Mouse (Mus musculus) ovary, postnatal 14 days (tissue): ENCODE results near the gene Ap2b1.
"Not testable (repeated sequence)": the region's sequence is repeated elsewhere in the genome, so short reads cannot be mapped to it uniquely, and the experiment has no call there.

ENCODE experiments used
- DNase-seq: peaks from one replicate; pipeline ENCODE4 v3.0.0; 2022; ENCODE audit warnings: low spot score

Gene Ap2b1

DNA sequence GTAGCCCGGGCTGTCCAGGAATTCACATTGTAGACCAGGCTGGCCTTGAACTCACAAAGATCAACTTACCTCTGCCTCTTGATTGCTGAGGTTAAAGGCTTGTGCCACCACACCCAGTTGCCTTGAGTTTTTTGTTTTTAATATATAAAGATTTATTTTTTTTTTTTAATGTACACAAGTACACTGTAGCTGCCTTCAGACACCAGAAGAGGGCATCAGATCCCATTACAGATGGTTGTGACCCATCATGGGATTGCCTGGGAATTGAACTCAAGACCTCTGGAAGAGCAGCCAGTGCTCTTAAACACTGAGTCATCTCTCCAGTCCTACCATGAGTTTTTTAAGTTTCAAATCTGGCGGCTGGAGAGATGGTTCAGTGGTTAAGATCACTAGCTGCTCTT lies 2.6 kb downstream of the Ap2b1 start:
- DNase-seq: no peak

DNA sequence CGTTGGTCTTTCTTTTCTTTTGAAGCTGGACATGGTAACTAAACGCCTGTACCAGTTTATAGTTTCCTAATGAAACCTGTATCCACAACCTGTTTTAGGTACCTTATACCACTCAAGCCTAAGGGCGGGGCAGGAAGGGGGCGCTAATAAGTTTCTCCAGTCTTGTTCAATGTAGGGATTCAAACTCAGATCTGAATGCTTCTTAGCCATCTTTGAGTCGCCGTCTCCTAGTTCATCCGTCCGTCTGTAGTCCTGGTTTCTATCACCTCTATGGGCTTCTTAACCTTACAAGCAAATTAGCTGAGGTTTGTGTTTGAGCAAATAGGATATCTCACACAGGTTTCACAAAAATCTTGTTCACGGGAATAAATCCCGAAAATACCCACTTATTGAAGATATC lies 3.3 kb downstream of the Ap2b1 start:
- DNase-seq: no peak

DNA sequence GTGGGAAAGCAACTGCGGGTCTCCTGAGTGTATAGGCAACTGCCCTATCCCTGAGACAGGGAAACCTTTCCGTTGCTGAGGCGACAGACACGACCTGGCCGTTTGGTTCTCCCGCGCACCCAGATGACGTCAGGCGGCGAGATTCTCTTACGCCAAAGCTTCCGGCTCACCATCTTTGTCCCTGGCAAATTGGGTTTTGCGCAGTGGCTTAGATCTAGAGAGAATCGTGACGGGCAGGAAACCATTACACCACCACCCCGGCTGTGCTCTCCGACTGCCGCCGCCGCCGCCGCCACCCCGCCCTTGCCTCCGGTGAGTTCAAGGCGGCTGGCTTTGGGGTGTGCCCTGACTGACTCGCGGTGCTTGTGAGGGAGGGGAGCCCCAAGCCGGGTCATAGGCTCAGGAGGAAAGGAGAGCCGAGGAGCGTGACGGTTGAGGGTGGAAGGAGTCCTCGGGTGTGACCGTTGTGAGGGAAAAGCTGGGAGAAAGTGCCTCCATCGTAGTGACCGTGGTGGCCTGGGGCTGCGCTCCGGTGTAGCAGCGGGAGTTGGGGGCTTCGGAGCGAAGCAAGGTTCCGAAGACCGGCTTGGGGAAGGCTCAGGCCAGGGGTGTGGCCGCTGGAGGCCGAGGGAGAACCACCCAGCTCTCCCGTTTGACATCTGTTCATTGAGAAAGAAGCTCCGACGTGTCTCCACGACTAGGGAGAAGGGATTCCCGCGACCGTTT lies 3.9 kb downstream of the Ap2b1 start, which contains the start of gene Pex12:
Gene Pex12 (minus strand): TSS at position 61 of the 726 bp plus-strand sequence.
- DNase-seq: peak; percentile 95

DNA sequence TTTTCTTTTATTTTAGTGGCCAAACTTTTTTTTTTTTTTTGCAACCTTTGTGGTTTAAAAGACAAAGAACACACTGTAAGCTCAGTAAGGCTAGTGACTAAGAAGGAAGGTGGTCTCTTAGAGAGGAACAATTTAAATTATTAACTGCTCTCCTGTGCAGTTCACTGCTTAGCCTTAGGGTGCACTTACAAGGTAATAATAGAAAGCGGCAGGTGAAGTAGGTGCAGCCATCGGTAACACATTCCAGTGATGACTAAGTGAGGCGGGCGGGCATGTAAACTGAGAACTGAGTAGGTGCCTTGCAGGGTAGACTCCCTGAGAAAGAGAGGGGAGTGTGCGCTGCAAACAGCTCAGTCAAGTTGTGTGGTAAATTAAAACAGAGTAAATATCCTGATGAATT lies 4.9 kb downstream of the Ap2b1 start:
- DNase-seq: no peak

DNA sequence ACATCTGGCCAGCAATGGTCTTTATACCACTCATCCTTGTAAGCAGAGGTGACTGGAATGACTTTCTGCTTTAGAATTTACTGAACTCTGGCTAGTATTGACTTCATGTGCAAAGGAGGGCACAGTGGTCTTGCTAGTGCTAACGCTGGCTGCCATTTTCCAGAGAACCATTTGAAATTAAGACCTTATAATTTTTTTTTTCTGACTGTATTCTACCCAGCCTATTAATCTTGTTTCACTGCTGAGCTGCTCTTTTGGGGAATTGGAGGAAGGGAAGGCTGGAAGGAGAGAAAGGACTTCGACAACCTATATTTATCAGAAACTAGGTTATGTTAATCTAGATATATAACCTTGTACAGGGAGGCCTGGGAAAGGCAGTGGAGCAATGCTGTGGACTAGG lies 5.7 kb downstream of the Ap2b1 start:
- DNase-seq: no peak

DNA sequence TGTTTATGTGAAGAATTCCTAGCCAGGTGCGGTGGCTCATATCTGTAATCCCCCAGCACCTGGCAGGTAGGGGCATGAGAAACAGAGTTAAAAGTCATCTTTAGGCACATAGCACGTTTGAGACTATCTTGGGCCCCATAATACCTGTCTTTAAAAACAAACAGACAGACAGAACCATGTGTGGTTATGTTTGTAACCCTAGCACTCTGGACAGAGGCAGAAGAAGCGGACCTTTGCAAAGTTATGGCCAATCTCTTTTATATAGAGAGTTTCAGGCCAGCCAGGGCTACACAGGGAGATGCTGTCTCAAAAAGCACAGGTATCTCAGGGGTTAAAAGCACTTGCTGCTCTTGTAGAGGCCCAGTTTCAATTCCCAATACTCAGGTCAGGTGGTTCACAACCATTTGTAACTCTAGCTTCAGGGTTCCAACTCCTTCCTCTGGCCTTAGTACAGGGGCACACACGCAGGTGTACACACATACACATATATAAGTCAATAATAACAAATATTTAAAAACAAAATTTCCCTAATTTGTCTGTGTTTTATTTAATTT lies 8.0 kb downstream of the Ap2b1 start:
- no peak for DNase-seq

DNA sequence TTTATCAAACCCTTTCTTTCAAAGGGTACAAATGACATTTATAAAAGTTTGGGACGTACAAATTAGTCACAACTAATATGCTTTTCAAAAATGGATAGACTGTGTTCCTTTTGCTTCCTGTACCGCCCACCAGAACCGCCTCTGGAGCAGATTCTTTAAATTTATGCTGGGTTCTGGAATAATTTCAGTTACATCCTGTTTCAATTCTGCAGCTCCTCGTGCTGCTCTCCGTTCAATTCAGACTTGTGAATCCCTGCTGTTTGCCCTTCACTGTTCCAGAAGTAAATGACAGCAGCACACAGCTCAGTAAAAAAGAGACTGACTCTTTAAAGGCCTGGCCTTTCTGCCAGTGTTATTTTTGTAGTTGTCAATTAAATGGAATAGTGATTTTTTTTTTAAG lies 13.6 kb downstream of the Ap2b1 start:
- no peak for DNase-seq

DNA sequence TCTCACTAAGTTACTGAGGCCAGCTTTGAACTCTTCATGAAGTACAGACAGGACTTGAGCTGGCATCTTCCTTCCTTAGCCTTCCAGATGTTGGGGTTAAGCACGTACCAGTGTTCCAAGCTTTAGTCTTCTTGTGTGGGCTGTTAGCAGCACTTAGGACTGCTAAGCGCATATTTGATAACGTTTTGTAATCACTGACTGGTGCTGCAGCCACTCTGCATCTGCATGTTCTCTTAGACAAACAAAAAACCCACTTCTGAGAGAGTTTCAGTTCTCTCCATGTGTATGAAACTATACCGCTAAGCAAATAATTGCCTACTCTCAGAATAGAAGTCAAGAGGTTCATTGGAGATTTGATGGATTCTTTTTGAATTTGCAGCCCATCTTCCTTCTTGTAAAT lies 20.2 kb downstream of the Ap2b1 start:
- no peak for DNase-seq

DNA sequence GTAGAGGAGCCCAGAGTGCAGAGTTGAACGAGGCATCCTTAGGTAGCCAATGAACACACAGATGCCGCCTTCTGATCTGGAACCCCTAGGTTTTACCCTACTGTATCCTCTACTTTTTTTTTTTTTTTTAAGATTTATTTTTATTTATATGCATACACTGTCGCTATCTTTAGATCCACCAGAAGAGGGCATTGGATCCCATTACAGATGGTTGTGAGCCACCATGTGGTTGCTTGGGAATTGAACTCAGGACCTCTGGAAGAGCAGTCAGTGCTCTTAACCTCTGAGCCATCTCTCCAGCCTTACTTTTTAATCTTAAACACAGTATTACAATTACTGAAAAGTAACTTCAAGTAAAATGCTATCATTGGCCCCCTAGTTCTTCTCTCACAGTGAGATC lies 27.9 kb downstream of the Ap2b1 start:
- not testable (repeated sequence) for DNase-seq

DNA sequence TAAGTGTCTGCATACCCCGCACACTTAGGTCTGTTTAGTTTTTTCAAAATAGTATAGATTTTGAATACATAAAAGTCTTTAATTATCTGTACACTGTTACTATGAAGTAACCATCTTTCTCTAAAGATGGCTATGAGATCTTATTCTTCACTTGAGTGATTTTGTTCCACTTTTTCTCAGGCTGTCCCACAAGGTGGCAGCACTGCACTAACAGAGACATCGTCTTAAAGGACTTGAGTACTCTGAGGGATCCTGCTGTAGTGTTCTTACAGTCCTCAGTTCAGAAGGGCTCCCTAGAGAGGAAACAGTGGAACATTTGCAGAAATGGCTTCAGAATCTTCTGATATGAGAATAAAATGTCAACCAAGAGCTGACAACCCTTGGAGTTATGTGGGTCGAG lies 28.6 kb downstream of the Ap2b1 start:
- DNase-seq: peak; percentile 19

DNA sequence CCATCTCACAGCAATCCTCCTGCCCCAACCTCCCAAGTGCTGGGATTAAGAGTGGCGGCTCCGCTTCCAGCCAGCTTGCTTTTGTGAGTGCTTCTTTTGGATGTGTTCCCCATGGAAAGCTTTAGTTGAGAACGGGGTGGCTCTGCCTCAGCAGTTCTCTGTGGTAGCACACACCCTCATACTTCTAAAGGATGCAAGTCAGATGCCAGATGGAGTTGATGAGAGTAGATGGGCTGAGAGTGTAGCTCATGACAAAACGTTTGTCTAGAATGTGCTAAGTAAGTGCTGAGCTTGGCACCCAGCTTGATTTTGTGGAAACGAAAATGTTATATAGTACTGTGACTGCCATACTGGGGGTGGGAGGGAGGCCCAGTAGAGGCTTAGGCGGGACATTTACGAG lies 37.0 kb downstream of the Ap2b1 start:
- DNase-seq: no peak

DNA sequence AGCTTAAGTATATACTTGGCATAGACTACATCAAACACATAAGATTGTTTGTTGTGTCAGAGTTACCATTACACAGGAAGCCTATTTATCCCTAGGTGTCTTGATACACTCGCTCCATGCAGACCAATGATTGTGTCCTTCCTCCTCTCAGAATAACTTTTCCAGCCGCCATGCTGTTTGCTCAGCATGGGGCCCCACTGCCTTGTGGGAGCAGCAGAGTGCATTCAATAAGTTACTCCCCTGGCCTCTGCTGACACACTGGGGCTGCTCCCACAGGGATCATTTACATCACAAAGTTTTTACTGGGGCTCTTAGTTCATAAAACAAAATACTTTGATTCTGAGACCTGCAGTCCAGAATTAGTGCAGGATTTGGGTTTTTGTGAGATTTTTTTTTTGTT lies 40.9 kb downstream of the Ap2b1 start:
- DNase-seq: no peak

DNA sequence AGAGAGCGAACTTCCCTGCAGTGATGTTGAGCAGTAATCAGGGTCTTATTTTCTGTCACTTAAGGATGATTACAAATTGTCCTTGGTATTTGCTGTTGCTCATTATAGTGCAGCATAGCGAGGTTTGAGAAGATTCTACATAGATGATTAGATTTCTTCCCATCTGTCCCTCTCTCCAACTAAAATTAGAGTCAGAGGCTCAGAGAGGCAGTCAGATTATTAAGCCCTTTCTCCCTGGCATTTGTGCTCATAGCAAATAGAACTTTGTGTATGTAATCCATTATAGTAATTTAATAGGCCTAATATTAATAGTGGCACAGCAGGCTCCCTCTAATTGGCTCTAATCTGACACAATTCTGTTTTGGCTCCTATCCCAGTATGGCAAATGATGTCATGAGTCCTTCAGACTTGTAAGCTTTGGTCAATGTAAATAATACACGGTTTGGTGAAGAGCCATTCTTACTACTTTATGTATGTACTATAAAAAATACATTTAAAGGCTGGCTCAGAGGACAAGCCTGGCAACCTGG lies 43.0 kb downstream of the Ap2b1 start:
- no peak for DNase-seq

DNA sequence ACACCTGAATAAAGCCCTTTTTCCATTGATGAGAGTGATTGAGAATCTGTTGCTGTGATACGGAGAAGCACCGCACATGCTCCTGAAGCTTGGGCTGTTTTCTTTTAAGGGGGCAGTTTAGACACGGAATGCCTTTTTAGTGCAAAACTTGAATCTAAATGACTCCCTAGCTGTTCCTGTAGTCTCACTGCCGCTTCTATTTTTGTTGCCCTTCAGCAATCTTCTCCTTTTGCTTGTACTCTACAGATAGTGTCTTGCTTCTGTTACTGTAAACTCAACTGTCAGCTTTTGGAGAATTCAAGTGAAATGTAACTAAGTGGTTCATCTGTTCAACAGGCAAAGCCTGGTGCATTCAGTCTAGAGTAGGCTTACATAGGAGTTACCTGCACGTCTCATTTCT lies 56.6 kb downstream of the Ap2b1 start:
- DNase-seq: no peak

DNA sequence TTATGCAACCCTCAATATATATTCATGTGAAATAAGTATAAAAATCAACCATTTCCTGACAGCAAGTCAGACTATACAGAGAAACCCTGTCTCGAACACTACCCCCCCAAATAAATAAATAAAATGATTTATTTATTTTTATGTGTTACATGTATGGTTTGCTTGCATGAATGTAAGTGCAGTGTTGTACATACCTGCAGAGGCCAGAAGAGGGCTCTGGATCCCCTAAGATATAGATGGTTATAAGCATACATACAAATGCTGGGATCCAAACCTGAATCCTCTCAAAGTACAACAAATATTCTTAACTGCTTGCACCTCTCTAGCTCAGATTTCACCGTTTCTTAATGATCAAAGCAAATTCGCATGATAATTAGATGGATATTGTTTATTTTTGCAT lies 58.6 kb downstream of the Ap2b1 start:
- no peak for DNase-seq

DNA sequence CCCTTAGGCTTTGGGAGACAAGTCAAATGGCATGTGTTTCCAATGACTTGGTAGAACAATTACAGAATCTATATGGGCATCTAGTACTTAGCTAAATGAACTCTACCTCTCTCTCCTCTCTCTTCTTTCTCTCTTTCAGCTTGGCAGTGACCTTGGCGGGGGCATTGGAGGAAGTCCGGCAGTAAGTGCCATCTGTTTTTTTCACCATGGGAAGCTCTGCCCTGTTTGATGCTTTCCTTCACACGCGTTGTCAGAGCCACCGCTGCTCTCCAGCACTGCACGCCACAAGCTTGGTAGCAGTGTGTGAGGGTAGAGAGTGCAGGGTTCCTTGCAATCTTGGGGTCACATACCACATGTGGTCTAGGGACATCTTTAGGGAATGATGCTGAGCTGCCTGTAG lies 65.8 kb downstream of the Ap2b1 start:
- no peak for DNase-seq

DNA sequence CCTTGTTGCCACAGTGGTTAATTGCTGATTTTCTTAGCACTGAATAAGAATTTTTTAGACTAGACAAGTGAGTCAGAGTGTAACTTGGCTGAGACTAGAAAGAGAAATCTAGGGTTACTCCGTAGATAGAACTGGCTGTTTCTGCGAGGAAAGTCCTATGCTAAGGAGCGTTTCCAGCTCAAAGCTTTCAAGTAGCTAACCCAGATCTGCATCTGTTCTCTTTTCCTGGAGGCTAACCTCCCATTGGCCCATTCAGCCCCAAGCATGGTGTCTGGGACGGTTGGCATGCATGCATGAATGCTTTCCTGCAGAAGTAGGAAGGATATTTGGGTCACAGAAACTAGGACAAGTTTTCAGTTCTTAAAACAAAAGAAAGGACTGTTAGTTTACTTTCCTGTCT lies 72.4 kb downstream of the Ap2b1 start:
- no peak for DNase-seq

DNA sequence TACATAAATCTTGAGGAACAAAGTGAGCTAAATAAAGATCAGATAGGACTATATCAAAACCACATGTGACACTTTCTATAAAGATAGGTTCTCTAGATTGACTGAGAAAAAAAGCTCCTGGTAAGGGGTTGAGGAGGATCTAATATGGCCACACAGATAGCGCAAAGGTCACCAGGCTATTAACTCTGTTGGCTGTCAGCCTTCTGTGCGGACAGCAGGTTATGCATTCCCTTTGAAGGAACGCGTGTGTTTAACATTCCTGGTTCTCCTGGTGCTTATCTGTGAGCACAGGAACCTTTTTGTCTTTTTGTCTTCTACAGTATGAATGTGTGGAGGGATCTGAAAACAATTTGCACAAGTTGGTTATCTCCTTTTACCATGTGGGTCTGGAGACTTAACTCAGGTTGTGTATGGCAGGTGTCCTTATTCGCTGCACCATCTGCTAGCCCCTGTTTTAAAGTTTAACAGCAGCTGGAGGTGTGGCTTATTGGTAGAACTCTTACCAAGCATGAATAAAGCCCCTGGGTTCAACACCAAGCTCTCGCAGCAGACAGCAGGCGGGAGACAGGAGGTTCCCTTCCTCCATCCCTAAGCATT lies 81.0 kb downstream of the Ap2b1 start:
- DNase-seq: no peak

DNA sequence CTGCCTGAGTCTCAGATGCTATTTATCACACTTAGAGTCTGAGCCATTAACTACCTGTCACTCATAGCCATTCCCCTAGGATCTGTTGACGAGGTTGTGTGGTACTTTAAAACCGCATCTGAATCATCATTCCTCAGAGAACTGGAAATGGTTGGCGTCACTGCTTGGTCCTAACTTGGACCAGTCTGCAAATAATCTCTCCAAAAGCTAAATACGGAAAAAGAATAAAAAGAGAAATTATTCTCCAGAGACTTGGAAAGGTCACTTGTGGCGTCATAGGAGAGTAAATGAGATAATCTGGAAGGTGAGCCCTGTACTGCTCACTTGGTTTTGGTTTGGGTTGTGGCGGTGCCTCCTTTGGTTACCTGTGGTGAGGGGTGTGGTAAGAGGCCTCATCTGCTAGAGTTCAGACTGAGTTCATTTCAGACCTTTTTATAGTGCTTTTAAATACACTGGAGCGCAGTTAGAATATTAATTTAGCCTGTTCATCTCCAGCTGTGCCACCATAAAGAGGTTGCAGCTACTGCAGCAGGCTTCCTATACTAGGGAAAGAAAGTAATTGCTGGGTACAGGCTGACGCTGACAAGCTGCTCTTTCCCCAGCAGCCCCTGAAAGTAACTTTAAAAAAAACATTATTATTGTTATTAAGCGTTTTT lies 84.2 kb downstream of the Ap2b1 start:
- DNase-seq: no peak

DNA sequence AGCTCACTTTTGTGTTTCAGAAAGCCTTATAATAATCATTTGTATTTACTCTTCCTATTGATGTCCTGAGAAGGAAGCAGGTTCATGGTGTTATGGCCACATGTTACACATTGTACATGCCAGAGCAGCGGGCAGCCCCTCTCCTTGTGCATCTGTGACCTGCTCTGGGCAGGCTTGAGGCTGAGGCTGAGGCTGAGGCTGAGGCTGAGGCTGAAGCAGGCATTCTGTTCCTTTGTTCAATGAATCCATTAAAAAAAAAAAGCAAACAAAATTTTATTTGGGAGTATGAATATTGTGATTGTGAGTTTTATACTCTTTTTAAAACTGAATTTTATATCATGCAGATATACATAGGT lies 84.7 kb downstream of the Ap2b1 start:
- no peak for DNase-seq

DNA sequence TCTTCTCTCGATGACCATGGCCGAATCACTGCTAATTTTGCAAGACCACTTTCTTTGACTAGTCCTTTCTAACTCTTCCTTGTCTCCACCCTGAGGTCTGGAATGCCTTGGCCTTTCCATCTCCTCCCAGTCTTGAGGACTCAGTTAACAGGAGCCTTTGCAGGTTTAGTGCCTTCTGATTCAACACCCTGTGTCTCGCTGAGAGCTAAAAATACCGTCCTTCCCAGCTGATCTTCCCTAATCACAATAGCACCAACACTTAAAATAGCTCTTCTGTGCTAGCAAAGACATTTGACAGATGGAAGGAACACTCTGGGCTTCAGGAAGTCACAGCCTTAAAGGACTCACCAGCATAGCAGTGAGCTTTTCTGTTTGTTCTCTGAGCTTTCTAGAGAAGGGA lies 94.2 kb downstream of the Ap2b1 start:
- no peak for DNase-seq

DNA sequence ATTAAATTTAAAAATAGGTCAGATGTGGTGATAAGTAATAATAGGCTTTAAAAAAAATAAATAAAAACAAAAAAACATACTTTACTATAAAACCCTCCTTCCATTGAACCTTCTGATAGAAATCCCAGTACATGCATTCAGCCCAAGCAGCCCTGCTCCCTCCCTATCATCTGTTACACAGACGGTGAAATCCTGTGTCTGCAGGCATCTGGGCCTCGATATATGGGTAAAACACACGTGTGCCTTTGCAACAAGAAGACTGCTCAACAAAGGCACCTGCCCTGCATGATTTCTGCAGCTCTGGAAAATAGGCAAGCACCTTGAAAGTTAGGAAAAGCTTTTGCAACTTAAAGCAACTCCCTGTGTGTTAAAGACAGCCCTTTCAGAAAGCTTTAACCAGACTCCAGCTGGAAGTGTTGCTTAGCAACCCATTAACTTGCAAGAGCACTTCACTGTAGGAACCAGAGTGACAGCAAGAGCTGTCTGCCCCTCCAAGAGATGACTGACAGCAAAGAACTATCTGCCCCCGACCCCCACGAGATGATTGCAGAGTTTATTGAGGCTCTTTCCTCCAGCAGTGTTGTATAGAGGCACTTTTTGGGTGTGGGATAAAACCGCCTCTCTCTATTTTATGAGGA lies 96.1 kb downstream of the Ap2b1 start:
- no peak for DNase-seq

DNA sequence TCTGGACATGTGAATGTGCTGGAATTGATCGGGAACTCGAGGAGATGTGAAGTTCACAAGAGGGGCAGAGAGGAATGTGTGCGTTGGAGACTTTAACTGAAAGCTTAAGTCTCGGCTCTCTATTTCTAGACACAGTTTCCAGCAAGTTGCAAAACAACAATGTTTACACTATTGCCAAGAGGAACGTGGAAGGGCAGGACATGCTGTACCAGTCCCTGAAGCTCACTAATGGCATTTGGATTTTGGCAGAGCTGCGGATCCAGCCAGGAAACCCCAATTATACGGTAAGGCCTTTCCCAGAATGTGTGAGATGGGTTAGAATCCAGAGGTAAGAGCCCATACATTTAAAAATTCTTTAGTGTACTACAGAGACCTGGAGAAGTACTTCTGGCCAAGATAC lies 98.8 kb downstream of the Ap2b1 start:
- DNase-seq: no peak
